Mouse (Mus musculus) fibroblast of lung, adult 2 months (primary cell): Measurements from ENCODE around the gene Wipi2.

ENCODE experiments used
- DNase-seq: peaks from one replicate; pipeline ENCODE4 v3.0.0-alpha.2; 2011; ENCODE audit warnings: low read depth

The Wipi2 gene

GRCm38 (mm10) chr5:142692971-142693737 is 65.7 kb downstream of the Wipi2 start:
- no peak for DNase-seq

- no peak for DNase-seq
Measured at GRCm38 (mm10) chr5:142693738-142694430, 66.4 kb downstream of the Wipi2 start.

- DNase-seq = no peak
Measured at GRCm38 (mm10) chr5:142694627-142695340, 67.3 kb downstream of the Wipi2 start.

- DNase-seq = no peak
Measured at GRCm38 (mm10) chr5:142696258-142696657, 68.8 kb downstream of the Wipi2 start.

- no peak for DNase-seq
Measured at GRCm38 (mm10) chr5:142696865-142697264, 69.4 kb downstream of the Wipi2 start.

- no peak for DNase-seq
Measured at GRCm38 (mm10) chr5:142697742-142698141, 70.2 kb downstream of the Wipi2 start.

GRCm38 (mm10) chr5:142700842-142701589 is 73.5 kb downstream of the Wipi2 start:
- no peak for DNase-seq

GRCm38 (mm10) chr5:142701651-142702510 is 74.4 kb downstream of the Wipi2 start:
- no peak for DNase-seq

GRCm38 (mm10) chr5:142702511-142703138 is 75.1 kb downstream of the Wipi2 start:
- no peak for DNase-seq

GRCm38 (mm10) chr5:142703569-142703968 is 76.1 kb downstream of the Wipi2 start:
- no peak for DNase-seq

- DNase-seq = no peak
Measured at GRCm38 (mm10) chr5:142707709-142708108, 80.2 kb downstream of the Wipi2 start.

GRCm38 (mm10) chr5:142709436-142709835 is 81.9 kb downstream of the Wipi2 start:
- no peak for DNase-seq

- DNase-seq = no peak
Measured at GRCm38 (mm10) chr5:142712373-142712772, 84.9 kb downstream of the Wipi2 start.

GRCm38 (mm10) chr5:142713966-142714365 is 86.5 kb downstream of the Wipi2 start:
- DNase-seq = no peak

- no peak for DNase-seq
Measured at GRCm38 (mm10) chr5:142715059-142715458, 87.6 kb downstream of the Wipi2 start.

GRCm38 (mm10) chr5:142716056-142716455 is 88.6 kb downstream of the Wipi2 start:
- DNase-seq = no peak

GRCm38 (mm10) chr5:142718037-142718436 is 90.5 kb downstream of the Wipi2 start:
- peak; percentile 35 for DNase-seq

- no peak for DNase-seq
Measured at GRCm38 (mm10) chr5:142718486-142718885, 91.0 kb downstream of the Wipi2 start.

- no peak for DNase-seq
Measured at GRCm38 (mm10) chr5:142719897-142720296, 92.4 kb downstream of the Wipi2 start.
